Mouse (Mus musculus) MEL (cell line): ENCODE data around the gene Als2cr12. TPM values are rescaled to one million over a fixed set of nuclear protein-coding genes. Genes with fewer than 3 reads are reported as not detected.

ENCODE experiments used
- DNase-seq: peaks from one replicate; pipeline ENCODE4 v3.0.0; 2011; ENCODE audit warnings: low read depth, low spot score
- H3K27ac ChIP-seq: 2 replicates; pipeline ENCODE4 v1.5.1; 2012; ENCODE audit warnings: low read depth, mild to moderate bottlenecking, control low read depth, low read length, moderate library complexity; ENCODE audit not compliant: control insufficient read depth
- H3K27me3 ChIP-seq, 2 experiments: fragments of 150-350 bp in 1 of 2; sonication (generic) in 1 of 2; 2 replicates each; pipeline ENCODE4 v1.6.1; 2012; ENCODE audit warnings: low read length in 2 of 2, mild to moderate bottlenecking in 2 of 2, improper control_type of control experiment in 1 of 2, moderate library complexity in 1 of 2; ENCODE audit not compliant: insufficient read depth in 2 of 2, control insufficient read depth in 1 of 2
- H3K36me3 ChIP-seq, 2 experiments: 2 replicates each; pipeline ENCODE4 v1.6.1; 2012 to 2014; ENCODE audit warnings: low read length in 2 of 2, improper control_type of control experiment in 1 of 2, inconsistent platforms in 1 of 2, mild to moderate bottlenecking in 1 of 2; ENCODE audit not compliant: insufficient read depth in 2 of 2, control insufficient read depth in 1 of 2
- H3K4me1 ChIP-seq, 2 experiments: fragments of 150-350 bp in 1 of 2; sonication (generic) in 1 of 2; 2 replicates each; pipeline ENCODE4 v1.6.1; 2012; ENCODE audit warnings: low read length in 2 of 2, improper control_type of control experiment in 1 of 2, mild to moderate bottlenecking in 1 of 2; ENCODE audit not compliant: insufficient read depth in 2 of 2, control insufficient read depth in 1 of 2
- H3K4me3 ChIP-seq, 2 experiments: fragments of 150-350 bp in 1 of 2; sonication (generic) in 1 of 2; 2 replicates each; pipeline ENCODE4 v1.5.1; 2012; ENCODE audit warnings: low read depth in 2 of 2, low read length in 2 of 2, mild to moderate bottlenecking in 2 of 2, moderate library complexity in 2 of 2, control low read depth in 1 of 2, improper control_type of control experiment in 1 of 2; ENCODE audit not compliant: control insufficient read depth in 1 of 2, insufficient read depth in 1 of 2
- H3K79me2 ChIP-seq: 2 replicates; pipeline ENCODE4 v1.6.1; 2012; ENCODE audit warnings: mild to moderate bottlenecking, low read length, moderate library complexity; ENCODE audit not compliant: control insufficient read depth, poor library complexity, insufficient read depth
- H3K9ac ChIP-seq: 2 replicates; pipeline ENCODE4 v1.6.1; 2012; ENCODE audit warnings: low read depth, mild to moderate bottlenecking, control low read depth, low read length, moderate library complexity; ENCODE audit not compliant: control insufficient read depth, poor library complexity, severe bottlenecking
- H3K9me3 ChIP-seq: fragments of 150-350 bp; sonication (generic); replicated peaks from 2 replicates; pipeline ENCODE4 v1.6.1; 2012; ENCODE audit warnings: mild to moderate bottlenecking, low read length, improper control_type of control experiment, moderate library complexity; ENCODE audit not compliant: insufficient read depth
- CHD2 ChIP-seq: IDR thresholded peaks from 2 replicates; pipeline ENCODE4 v1.6.1; 2011; ENCODE audit warnings: low read length, improper control_type of control experiment
- E2F4 ChIP-seq: IDR thresholded peaks from 2 replicates; pipeline ENCODE4 v1.6.1; 2011; ENCODE audit warnings: low read depth, low read length, improper control_type of control experiment, borderline replicate concordance
- ELF1 ChIP-seq: IDR thresholded peaks from 2 replicates; pipeline ENCODE4 v1.6.1; 2014; ENCODE audit warnings: low read depth, mild to moderate bottlenecking, inconsistent platforms, low read length, improper control_type of control experiment, moderate library complexity
- ETS1 ChIP-seq: IDR thresholded peaks from 2 replicates; pipeline ENCODE4 v1.6.1; 2012; ENCODE audit warnings: low read depth, mild to moderate bottlenecking, inconsistent platforms, low read length, improper control_type of control experiment, moderate library complexity
- GATA1 ChIP-seq: IDR thresholded peaks from 2 replicates; pipeline ENCODE4 v1.6.1; 2011; ENCODE audit warnings: low read depth, low read length, improper control_type of control experiment
- HCFC1 ChIP-seq: IDR thresholded peaks from 2 replicates; pipeline ENCODE4 v1.6.1; 2012; ENCODE audit warnings: low read depth, mild to moderate bottlenecking, inconsistent platforms, low read length, improper control_type of control experiment, moderate library complexity
- KAT2A ChIP-seq: conservative IDR thresholded peaks from 2 replicates; pipeline ENCODE4 v1.6.1; 2012; ENCODE audit warnings: low read depth, low read length, improper control_type of control experiment, inconsistent platforms
- MAFK ChIP-seq: IDR thresholded peaks from 2 replicates; pipeline ENCODE4 v1.6.1; 2011; ENCODE audit warnings: low read depth, mild to moderate bottlenecking, low read length, improper control_type of control experiment, borderline replicate concordance
- MXI1 ChIP-seq: IDR thresholded peaks from 2 replicates; pipeline ENCODE4 v1.6.1; 2011; ENCODE audit warnings: mild to moderate bottlenecking, low read depth, low read length, improper control_type of control experiment
- MYB ChIP-seq: IDR thresholded peaks from 2 replicates; pipeline ENCODE4 v1.6.1; 2011; ENCODE audit warnings: mild to moderate bottlenecking, low read depth, low read length, improper control_type of control experiment
- NRF1 ChIP-seq: IDR thresholded peaks from 2 replicates; pipeline ENCODE4 v1.6.1; 2014; ENCODE audit warnings: low read depth, mild to moderate bottlenecking, inconsistent platforms, low read length, improper control_type of control experiment, moderate library complexity; ENCODE audit not compliant: poor library complexity, insufficient read depth, severe bottlenecking
- POLR2AphosphoS2 ChIP-seq: IDR thresholded peaks from 2 replicates; pipeline ENCODE4 v1.6.1; 2011; ENCODE audit warnings: low read length, improper control_type of control experiment
- SMC3 ChIP-seq: IDR thresholded peaks from 2 replicates; pipeline ENCODE4 v1.6.1; 2011; ENCODE audit warnings: low read depth, low read length, improper control_type of control experiment
- TCF12 ChIP-seq: IDR thresholded peaks from 2 replicates; pipeline ENCODE4 v1.6.1; 2014; ENCODE audit warnings: low read depth, mild to moderate bottlenecking, inconsistent platforms, low read length, improper control_type of control experiment, moderate library complexity
- UBTF ChIP-seq: IDR thresholded peaks from 2 replicates; pipeline ENCODE4 v1.6.1; 2012; ENCODE audit warnings: low read depth, mild to moderate bottlenecking, inconsistent platforms, low read length, improper control_type of control experiment, moderate library complexity, borderline replicate concordance; ENCODE audit not compliant: insufficient read depth
- USF1 ChIP-seq: IDR thresholded peaks from 2 replicates; pipeline ENCODE4 v1.6.1; 2014; ENCODE audit warnings: low read depth, mild to moderate bottlenecking, inconsistent platforms, low read length, improper control_type of control experiment, moderate library complexity
- ZKSCAN1 ChIP-seq: IDR thresholded peaks from 2 replicates; pipeline ENCODE4 v1.6.1; 2012; ENCODE audit warnings: low read depth, mild to moderate bottlenecking, inconsistent platforms, low read length, improper control_type of control experiment, moderate library complexity
- polyA plus RNA-seq, 2 experiments: library from polyadenylated mRNA; stranded (reverse) in 1 of 2; unstranded in 1 of 2; fragments of >175 nt in 1 of 2; fragments of >200 nt in 1 of 2; gene quantifications; 2 replicates each; pipeline versions ENCODE4 v1.2.1 to v1.2.4; 2012; ENCODE audit warnings: low replicate concordance in 2 of 2, low read depth in 1 of 2; ENCODE audit not compliant: insufficient read length in 2 of 2, insufficient read depth in 1 of 2, missing spikeins in 1 of 2
- total RNA-seq: library from RNA; depleted of rRNA; stranded (reverse); fragments of 300-350 nt; gene quantifications from 2 replicates; pipeline ENCODE4 v1.2.3, GENCODE M21; 2012; rRNA removed

Als2cr12 gene
- total and polyA plus RNA-seq, 3 experiments, result not detected

- no peak for TF ChIP-seq ZKSCAN1
- no peak for TF ChIP-seq CHD2
- TF ChIP-seq TCF12, result no peak
- no peak for TF ChIP-seq USF1
- TF ChIP-seq SMC3, result no peak
- TF ChIP-seq KAT2A, result no peak
- TF ChIP-seq UBTF, result no peak
- Histone ChIP-seq H3K4me3 (no peak overlapping the region), H3K9ac (no peak overlapping the region), H3K27ac (no peak overlapping the region), H3K36me3 (no peaks in the 10 kb centered on the region), H3K79me2 (no peaks in the 10 kb centered on the region), H3K9me3 (no peaks in the 10 kb centered on the region), H3K27me3 (0 out of 4 replicates have a peak, but pooled peaks cover 0 to 2% of the 10 kb centered on the region in 2 experiments), H3K4me1 (no peaks in the 10 kb centered on the region)
- DNase-seq, result no peak
Observed at GRCm38 (mm10) chr1:58603738-58604137, 92.1 kb downstream of the Als2cr12 start.

- no peak overlapping the region for H3K9ac ChIP-seq
- no peaks in the 10 kb centered on the region for H3K4me1 ChIP-seq
- no peak overlapping the region for H3K27ac ChIP-seq
- no peaks in the 10 kb centered on the region for H3K9me3 ChIP-seq
- no peaks in the 10 kb centered on the region for H3K79me2 ChIP-seq
- H3K4me3 ChIP-seq, result no peak overlapping the region
- 0 out of 4 replicates have a peak, but pooled peaks cover 0 to 2% of the 10 kb centered on the region in 2 experiments for H3K27me3 ChIP-seq
- DNase-seq, result no peak
- TF ChIP-seq HCFC1, result no peak
- no peak for TF ChIP-seq ELF1
- no peak for TF ChIP-seq MXI1
- TF ChIP-seq POLR2AphosphoS2, result no peak
- TF ChIP-seq E2F4, result no peak
- no peak for TF ChIP-seq ETS1
- no peak for TF ChIP-seq ZKSCAN1
- TF ChIP-seq MYB, result no peak
- no peak for TF ChIP-seq MAFK
- no peak for TF ChIP-seq KAT2A
- no peak for TF ChIP-seq NRF1
- TF ChIP-seq GATA1, result no peak
- no peak for TF ChIP-seq USF1
- TF ChIP-seq, all 39 proteins: peak for 0
- no peaks in the 10 kb centered on the region for H3K36me3 ChIP-seq
Observed at GRCm38 (mm10) chr1:58602681-58603080, 93.1 kb downstream of the Als2cr12 start.

Other genes starting within 250 kb of the Als2cr12 start
- gene Orc2, start 190.9 kb downstream of the Als2cr12 start, total RNA-seq, result 66.6 and 78.5 TPM in 2 replicates
- gene Orc2, start 190.9 kb downstream of the Als2cr12 start, polyA plus RNA-seq, result 100 to 1,000 TPM in 1 of 2 experiments, 10 to 100 TPM in 1; 56.6 to 233 TPM
- gene Fam126b, start 109.7 kb downstream of the Als2cr12 start, total RNA-seq, result 5.0 and 5.5 TPM in 2 replicates
- gene Fam126b, start 109.7 kb downstream of the Als2cr12 start, polyA plus RNA-seq, result 1 to 10 TPM in 1 of 2 experiments, not detected in 1; 5.7 TPM
- 169 and 172 TPM in 2 replicates for gene Ndufb3, start 109.6 kb downstream of the Als2cr12 start, total RNA-seq
- gene Ndufb3, start 109.6 kb downstream of the Als2cr12 start, polyA plus RNA-seq, result 10 to 100 TPM in 1 of 2 experiments, not detected in 1; 98.3 TPM
- gene Cflar, start 15.5 kb upstream of the Als2cr12 start, total RNA-seq, result 12.6 and 13.1 TPM in 2 replicates
- 10 to 100 TPM in 1 of 2 experiments, not detected in 1; 13.2 TPM for gene Cflar, start 15.5 kb upstream of the Als2cr12 start, polyA plus RNA-seq
- 15.1 and 15.2 TPM in 2 replicates for gene Casp8, start 99.4 kb upstream of the Als2cr12 start, total RNA-seq
- 10 to 100 TPM in 1 of 2 experiments, not detected in 1; 17.5 TPM for gene Casp8, start 99.4 kb upstream of the Als2cr12 start, polyA plus RNA-seq